Comparison of ENCODE assay signal across 7 mouse cellular contexts in genomic region chr3:94412530-94412929, GRCm38 (mm10). TPM values are rescaled to one million over a fixed set of nuclear protein-coding genes. Genes with fewer than 3 reads are reported as not detected.
A peak's percentile ranks its signal among the peaks of the same experiment; 100 is the strongest.
DNase-seq lines count a peak whose midpoint lies in the region; ATAC-seq and TF ChIP-seq lines count a peak whose summit lies in the region.

No protein-coding gene starts in this region.

- TF ChIP-seq POLR2A in embryonic fibroblast, embryonic 13.5 days (IDR thresholded peaks at IDR 0.05; ENCODE audit: low read depth, low read length): no peak

- WGBS in lung, embryonic 15.5 days: 13% methylated on average over 25 of the region's 25 CpGs
- 7% methylated on average over 25 of the region's 25 CpGs for WGBS in intestine, embryonic 15.5 days
- 3% methylated on average over 25 of the region's 25 CpGs for WGBS in midbrain, embryonic 15.5 days

- no peaks in the 10 kb centered on the region for H3K27me3 ChIP-seq in lung, embryonic 15.5 days
- H3K27me3 ChIP-seq in intestine, embryonic 15.5 days (replicated peaks): no peaks in the 10 kb centered on the region
- H3K27me3 ChIP-seq in midbrain, embryonic 15.5 days (replicated peaks): no peaks in the 10 kb centered on the region

- no peak for TF ChIP-seq CTCF in embryonic fibroblast, embryonic 13.5 days (IDR thresholded peaks at IDR 0.05; ENCODE audit: borderline replicate concordance, insufficient read depth, low read length)

- peak; percentile 59; the same call in 1 of the 2 replicates for ATAC-seq in lung, embryonic 15.5 days (ENCODE audit: borderline replicate concordance, extremely low read depth, low FRiP score, low TSS enrichment)
- ATAC-seq in intestine, embryonic 15.5 days: peak; percentile 63
- ATAC-seq in midbrain, embryonic 15.5 days (replicated peaks): peak; percentile 72; the same call in 1 of the 2 replicates

- peak overlapping the region; percentile 26 for H3K9ac ChIP-seq in lung, embryonic 15.5 days
- peak overlapping the region; percentile 38 for H3K9ac ChIP-seq in intestine, embryonic 15.5 days
- peak overlapping the region; percentile 74 for H3K9ac ChIP-seq in midbrain, embryonic 15.5 days

- H3K4me1 ChIP-seq in lung, embryonic 15.5 days: peaks cover 14% of the 10 kb centered on the region
- H3K4me1 ChIP-seq in embryonic fibroblast, embryonic 13.5 days (ENCODE audit: control insufficient read depth, insufficient read depth, low read length): no peaks in the 10 kb centered on the region
- peaks cover 7% of the 10 kb centered on the region for H3K4me1 ChIP-seq in intestine, embryonic 15.5 days (replicated peaks)
- H3K4me1 ChIP-seq in midbrain, embryonic 15.5 days: peaks cover 16% of the 10 kb centered on the region

- H3K9me3 ChIP-seq in lung, embryonic 15.5 days: no peaks in the 10 kb centered on the region
- no peaks in the 10 kb centered on the region for H3K9me3 ChIP-seq in intestine, embryonic 15.5 days
- H3K9me3 ChIP-seq in midbrain, embryonic 15.5 days: no peaks in the 10 kb centered on the region

- peak overlapping the region; percentile 94 for H3K4me2 ChIP-seq in lung, embryonic 15.5 days
- peak overlapping the region; percentile 94 for H3K4me2 ChIP-seq in intestine, embryonic 15.5 days (replicated peaks)
- peak overlapping the region; percentile 97 for H3K4me2 ChIP-seq in midbrain, embryonic 15.5 days

- no peak overlapping the region; the same call in 1 of the 2 replicates for H3K27ac ChIP-seq in lung, embryonic 15.5 days
- no peak overlapping the region for H3K27ac ChIP-seq in embryonic fibroblast, embryonic 13.5 days (ENCODE audit: insufficient read depth, low read length)
- H3K27ac ChIP-seq in intestine, embryonic 15.5 days: no peak overlapping the region
- H3K27ac ChIP-seq in midbrain, embryonic 15.5 days: peak overlapping the region; percentile 85

- no peaks in the 10 kb centered on the region for H3K36me3 ChIP-seq in lung, embryonic 15.5 days
- no peaks in the 10 kb centered on the region for H3K36me3 ChIP-seq in intestine, embryonic 15.5 days
- H3K36me3 ChIP-seq in midbrain, embryonic 15.5 days (replicated peaks): no peaks in the 10 kb centered on the region

- peak overlapping the region; percentile 47 for H3K4me3 ChIP-seq in lung, embryonic 15.5 days
- peak overlapping the region; percentile 48 for H3K4me3 ChIP-seq in embryonic fibroblast, embryonic 13.5 days (ENCODE audit: insufficient read depth, low read length)
- H3K4me3 ChIP-seq in intestine, embryonic 15.5 days (replicated peaks): peak overlapping the region; percentile 47
- peak overlapping the region; percentile 56 for H3K4me3 ChIP-seq in midbrain, embryonic 15.5 days

- DNase-seq in lung, postnatal 14 days: no peak
- DNase-seq in ovary, postnatal 10 days (ENCODE audit: low spot score): no peak
- DNase-seq in adrenal gland, adult 8-10 months: no peak

RNA-seq across cellular contexts. Expression of gene Tdrkh, which starts 0.5 kb away (rescaled TPM):
- polyA plus RNA-seq in lung, embryonic 15.5 days (2015; fragmentation: Nextera tagmentation; extraction: Ambion mirVana): 11.7 and 11.8 TPM in 2 replicates
- polyA plus RNA-seq in embryonic fibroblast, embryonic 13.5 days (2011; ENCODE audit: insufficient read length, low read depth, missing spikeins): 9.0 and 14.1 TPM in 2 replicates
- 11.5 and 11.9 TPM in 2 replicates for polyA plus RNA-seq in intestine, embryonic 15.5 days (2015; fragmentation: Nextera tagmentation; extraction: Ambion mirVana)
- polyA plus RNA-seq in midbrain, embryonic 15.5 days (2015; fragmentation: Nextera tagmentation; extraction: Ambion mirVana): 47.8 and 53.2 TPM in 2 replicates
- total RNA-seq in adrenal gland, adult 8-10 months (2022): 10 to 100 TPM in 3 of 4 experiments, 1 to 10 TPM in 1; 10.0 to 22.5 (median 15.9) TPM

RNA-seq across cellular contexts. Expression of gene Lingo4, which starts 14.2 kb away (rescaled TPM):
- polyA plus RNA-seq in lung, embryonic 15.5 days (2015; fragmentation: Nextera tagmentation; extraction: Ambion mirVana): 0.25 and 0.26 TPM in 2 replicates
- polyA plus RNA-seq in embryonic fibroblast, embryonic 13.5 days (2011; ENCODE audit: insufficient read length, low read depth, missing spikeins): 0.18 TPM in 1 of 2 replicates, not detected in the other
- polyA plus RNA-seq in intestine, embryonic 15.5 days (2015; fragmentation: Nextera tagmentation; extraction: Ambion mirVana): 0.41 and 0.58 TPM in 2 replicates
- 1.6 TPM in 2 replicates for polyA plus RNA-seq in midbrain, embryonic 15.5 days (2015; fragmentation: Nextera tagmentation; extraction: Ambion mirVana)
- 1 to 10 TPM in 1 of 4 experiments, under 1 TPM in 3; 0.31 to 1.3 (median 0.78) TPM for total RNA-seq in adrenal gland, adult 8-10 months (2022)

RNA-seq across cellular contexts. Expression of gene Mrpl9, which starts 30.6 kb away (rescaled TPM):
- polyA plus RNA-seq in lung, embryonic 15.5 days (2015; fragmentation: Nextera tagmentation; extraction: Ambion mirVana): 59.5 and 62.6 TPM in 2 replicates
- polyA plus RNA-seq in embryonic fibroblast, embryonic 13.5 days (2011; ENCODE audit: insufficient read length, low read depth, missing spikeins): 28.6 and 31.1 TPM in 2 replicates
- 69.3 TPM in 2 replicates for polyA plus RNA-seq in intestine, embryonic 15.5 days (2015; fragmentation: Nextera tagmentation; extraction: Ambion mirVana)
- polyA plus RNA-seq in midbrain, embryonic 15.5 days (2015; fragmentation: Nextera tagmentation; extraction: Ambion mirVana): 56.7 and 57.8 TPM in 2 replicates
- total RNA-seq in adrenal gland, adult 8-10 months (2022): 10 to 100 TPM; 69.1 to 73.5 (median 71.4) TPM

RNA-seq across cellular contexts. Expression of gene Oaz3, which starts 31.2 kb away (rescaled TPM):
- 0.42 and 0.49 TPM in 2 replicates for polyA plus RNA-seq in lung, embryonic 15.5 days (2015; fragmentation: Nextera tagmentation; extraction: Ambion mirVana)
- polyA plus RNA-seq in embryonic fibroblast, embryonic 13.5 days (2011; ENCODE audit: insufficient read length, low read depth, missing spikeins): not detected in 2 replicates
- polyA plus RNA-seq in intestine, embryonic 15.5 days (2015; fragmentation: Nextera tagmentation; extraction: Ambion mirVana): 0.36 and 0.48 TPM in 2 replicates
- polyA plus RNA-seq in midbrain, embryonic 15.5 days (2015; fragmentation: Nextera tagmentation; extraction: Ambion mirVana): 1.6 and 1.8 TPM in 2 replicates
- total RNA-seq in adrenal gland, adult 8-10 months (2022): not detected

RNA-seq across cellular contexts. Expression of gene Rorc, which starts 39.9 kb away (rescaled TPM):
- 6.1 and 6.8 TPM in 2 replicates for polyA plus RNA-seq in lung, embryonic 15.5 days (2015; fragmentation: Nextera tagmentation; extraction: Ambion mirVana)
- polyA plus RNA-seq in embryonic fibroblast, embryonic 13.5 days (2011; ENCODE audit: insufficient read length, low read depth, missing spikeins): not detected in 2 replicates
- 6.8 and 7.9 TPM in 2 replicates for polyA plus RNA-seq in intestine, embryonic 15.5 days (2015; fragmentation: Nextera tagmentation; extraction: Ambion mirVana)
- 0.23 and 0.39 TPM in 2 replicates for polyA plus RNA-seq in midbrain, embryonic 15.5 days (2015; fragmentation: Nextera tagmentation; extraction: Ambion mirVana)
- 10 to 100 TPM; 14.6 to 27.6 (median 23.6) TPM for total RNA-seq in adrenal gland, adult 8-10 months (2022)
